Mouse (Mus musculus): ENCODE data around the gene Nlrp4c. TPM values are rescaled to one million over a fixed set of nuclear protein-coding genes. Genes with fewer than 3 reads are reported as not detected.

The Nlrp4c gene
- polyA plus RNA-seq, 1 experiment from 2014 or later: not detected

DNA sequence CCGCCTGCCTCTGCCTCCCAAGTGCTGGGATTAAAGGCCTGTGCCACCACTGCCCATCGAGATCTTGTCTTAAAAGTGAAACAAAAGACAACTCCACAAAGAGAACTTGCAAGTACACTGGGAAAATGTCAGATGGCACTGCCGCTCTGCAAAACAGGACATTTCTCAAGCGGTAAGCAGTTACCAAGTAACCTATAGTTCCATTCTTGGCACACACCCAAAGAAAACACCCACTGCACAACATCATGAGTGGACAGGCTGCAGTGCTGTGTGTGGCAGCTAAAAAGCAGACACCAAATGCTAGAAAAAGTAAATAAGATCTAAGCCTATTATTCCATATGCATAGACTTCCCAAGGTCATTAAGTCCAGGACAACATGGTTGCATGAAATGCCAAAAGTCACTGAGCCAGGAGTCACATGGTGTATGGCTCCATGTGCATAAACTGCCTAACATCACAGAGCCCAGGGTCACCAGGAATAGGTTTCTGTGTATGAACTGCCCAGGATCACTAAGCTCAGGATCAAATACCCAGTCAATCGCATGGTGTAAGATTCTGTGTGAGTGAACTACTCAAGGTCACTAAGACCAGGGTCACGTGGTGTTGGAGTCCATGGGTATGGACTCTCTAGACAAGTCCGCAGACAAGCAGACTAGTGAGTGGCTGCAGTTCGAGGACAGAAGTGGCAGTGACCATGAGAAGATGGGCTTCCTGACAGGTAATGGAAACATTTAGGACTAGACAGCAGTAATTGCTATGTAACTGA, 100.6 kb downstream of the Nlrp4c start:
- Histone ChIP-seq H3K4me3 (replicated peaks) (no peak overlapping the region), H3K27me3 (no peaks in the 10 kb centered on the region), H3K4me1 (peaks cover 21% of the 10 kb centered on the region), H3K4me2 (replicated peaks) (no peak overlapping the region), H3K27ac (replicated peaks) (0 out of 2 replicates have a peak overlapping the region, but pooled peaks have one; percentile 39), H3K9ac (no peak overlapping the region), H3K9me3 (replicated peaks) (no peaks in the 10 kb centered on the region), H3K36me3 (no peaks in the 10 kb centered on the region; the same call in 1 of the 2 replicates)
- WGBS: 87% methylated on average over 8 of the region's 8 CpGs
- ATAC-seq (ENCODE audit: insufficient number of reproducible peaks, low FRiP score, low TSS enrichment, low read depth): no peak

DNA sequence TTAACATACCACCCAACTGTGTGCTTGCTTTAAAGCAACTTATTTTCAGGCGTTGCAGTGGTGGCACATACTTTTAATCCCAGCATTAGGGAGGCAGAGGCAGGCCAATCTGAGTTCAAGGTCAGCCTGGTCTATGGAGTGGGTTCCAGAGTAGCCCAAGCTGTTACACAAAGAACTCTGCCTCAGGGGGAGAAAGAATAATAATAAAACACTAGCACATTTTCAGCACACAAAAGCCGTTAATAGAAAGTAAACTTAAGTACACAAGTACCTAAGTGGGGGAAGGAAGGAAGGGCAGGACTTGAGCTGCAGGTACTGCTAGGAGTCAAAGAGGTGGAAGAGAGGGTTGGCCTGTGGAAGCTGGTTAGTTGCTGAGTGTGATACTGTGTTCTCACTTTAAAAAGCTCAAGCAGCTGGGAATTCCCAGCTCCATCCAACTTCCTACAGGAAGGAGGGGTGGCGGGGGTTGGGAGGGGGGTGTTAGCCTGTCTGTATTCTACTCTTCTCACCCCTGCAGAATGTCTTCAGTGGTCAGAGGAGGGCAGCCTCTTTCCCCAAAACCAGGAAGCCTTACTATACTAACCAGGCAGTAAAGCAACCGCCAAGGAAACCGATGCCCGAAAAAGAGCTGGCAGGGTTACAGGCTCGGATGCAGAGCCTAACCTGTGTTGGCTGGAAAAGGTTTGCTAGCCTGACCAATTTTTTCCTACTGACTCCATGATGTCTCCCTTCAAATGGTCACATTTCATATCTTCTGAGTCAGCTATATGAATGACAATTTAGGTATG, 101.4 kb downstream of the Nlrp4c start:
- Histone ChIP-seq H3K9me3 (replicated peaks) (no peaks in the 10 kb centered on the region), H3K9ac (no peak overlapping the region), H3K36me3 (no peaks in the 10 kb centered on the region; the same call in 1 of the 2 replicates), H3K4me3 (replicated peaks) (no peak overlapping the region), H3K4me1 (peaks cover 22% of the 10 kb centered on the region), H3K27me3 (no peaks in the 10 kb centered on the region), H3K27ac (replicated peaks) (0 out of 2 replicates have a peak overlapping the region, but pooled peaks have one; percentile 39), H3K4me2 (replicated peaks) (no peak overlapping the region)
- ATAC-seq (ENCODE audit: insufficient number of reproducible peaks, low FRiP score, low TSS enrichment, low read depth): no peak
- WGBS: 84% methylated on average over 7 of the region's 7 CpGs

DNA sequence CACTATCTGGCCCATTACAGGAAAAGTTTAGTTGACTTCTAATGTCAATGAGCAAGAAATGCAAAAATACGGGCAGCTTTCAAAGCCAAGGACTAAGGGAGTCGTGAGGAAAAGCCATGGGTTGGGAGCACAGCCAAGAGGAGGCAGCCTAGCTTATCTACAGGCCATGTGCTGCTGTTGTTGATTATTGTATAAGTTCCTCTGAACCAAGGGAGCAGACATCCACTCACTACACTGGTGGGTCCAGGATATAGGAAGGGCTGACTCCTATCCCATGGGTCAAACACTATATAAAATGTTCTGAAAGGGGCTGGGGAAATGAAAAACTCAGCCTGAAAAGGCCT, 102.0 kb downstream of the Nlrp4c start:
- no peak for ATAC-seq (ENCODE audit: insufficient number of reproducible peaks, low FRiP score, low TSS enrichment, low read depth)
- Histone ChIP-seq H3K9ac (no peak overlapping the region), H3K4me1 (peaks cover 28% of the 10 kb centered on the region), H3K27ac (replicated peaks) (0 out of 2 replicates have a peak overlapping the region, but pooled peaks have one; percentile 34), H3K9me3 (replicated peaks) (no peaks in the 10 kb centered on the region), H3K27me3 (no peaks in the 10 kb centered on the region), H3K4me3 (replicated peaks) (no peak overlapping the region), H3K36me3 (no peaks in the 10 kb centered on the region), H3K4me2 (replicated peaks) (no peak overlapping the region)
- 51% methylated on average over 2 of the region's 2 CpGs for WGBS

DNA sequence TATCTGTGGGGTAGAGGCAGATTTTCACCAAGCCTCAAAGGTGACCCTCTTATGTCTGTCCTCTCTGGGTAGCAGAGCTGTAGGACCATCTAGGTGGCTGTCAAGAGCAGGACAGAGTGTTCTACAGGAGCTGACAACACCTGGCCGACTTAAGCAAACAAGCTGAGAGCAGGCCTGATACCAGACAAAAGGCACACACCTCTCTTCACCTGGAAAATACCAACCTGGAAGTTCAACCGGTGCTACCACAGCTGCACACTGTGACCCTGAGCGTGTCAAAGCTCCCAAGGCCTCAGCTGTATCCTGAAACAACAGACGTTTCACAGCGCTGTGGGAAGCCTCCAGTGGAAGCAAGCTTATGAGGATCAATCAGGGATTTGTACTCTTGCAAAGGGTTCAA, 102.7 kb downstream of the Nlrp4c start:
- Histone ChIP-seq H3K36me3 (no peaks in the 10 kb centered on the region), H3K4me2 (replicated peaks) (no peak overlapping the region), H3K4me3 (replicated peaks) (no peak overlapping the region), H3K27ac (replicated peaks) (no peak overlapping the region), H3K27me3 (no peaks in the 10 kb centered on the region), H3K9me3 (replicated peaks) (no peaks in the 10 kb centered on the region), H3K9ac (no peak overlapping the region), H3K4me1 (peaks cover 31% of the 10 kb centered on the region)
- WGBS: 73% methylated on average over 5 of the region's 5 CpGs
- ATAC-seq (ENCODE audit: insufficient number of reproducible peaks, low FRiP score, low TSS enrichment, low read depth): no peak

DNA sequence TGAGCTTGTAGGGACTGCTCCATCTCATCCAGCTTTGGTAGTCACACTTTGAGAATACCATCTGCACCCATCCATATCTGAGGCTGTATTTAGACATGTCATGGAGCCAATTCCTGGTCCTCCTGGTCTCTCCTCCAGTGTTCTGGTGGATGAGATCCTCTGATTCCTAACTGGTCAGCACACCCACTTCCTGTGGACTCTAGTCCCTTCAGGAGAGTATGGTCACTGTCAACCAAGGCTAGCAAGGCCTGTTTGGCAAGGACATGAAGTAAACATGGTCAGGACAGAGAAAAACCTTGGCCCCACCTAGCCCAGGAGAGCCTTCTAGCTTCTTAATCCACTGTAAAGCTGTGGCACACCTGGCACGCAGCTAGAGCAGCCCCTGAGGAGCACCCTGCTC, 106.3 kb downstream of the Nlrp4c start:
- Histone ChIP-seq H3K36me3 (no peaks in the 10 kb centered on the region), H3K27me3 (no peaks in the 10 kb centered on the region), H3K4me3 (replicated peaks) (no peak overlapping the region), H3K4me2 (replicated peaks) (no peak overlapping the region), H3K27ac (replicated peaks) (no peak overlapping the region), H3K9ac (no peak overlapping the region), H3K4me1 (peaks cover 31% of the 10 kb centered on the region), H3K9me3 (replicated peaks) (no peaks in the 10 kb centered on the region)
- ATAC-seq (ENCODE audit: insufficient number of reproducible peaks, low FRiP score, low TSS enrichment, low read depth): no peak
- WGBS: 83% methylated on average over 1 of the region's 1 CpGs

DNA sequence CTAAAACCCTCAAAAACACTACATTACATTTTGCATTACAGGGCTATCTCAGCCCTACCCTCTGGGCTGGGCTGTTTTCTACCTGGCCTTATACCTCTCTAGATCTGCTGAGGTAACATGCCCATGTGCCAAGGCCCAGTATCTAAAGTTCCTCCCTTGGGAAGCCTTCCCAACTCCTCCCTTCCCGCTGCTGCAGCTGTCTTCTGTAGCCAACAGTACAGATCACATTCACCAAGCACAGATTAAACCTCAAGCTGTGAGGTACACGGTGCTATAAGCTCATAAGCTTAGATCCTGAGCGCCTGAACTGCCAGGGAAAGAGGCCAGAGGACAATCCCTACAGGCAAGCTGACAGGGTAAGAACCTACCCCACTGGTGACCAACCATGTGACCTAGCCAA, 107.1 kb downstream of the Nlrp4c start:
- Histone ChIP-seq H3K9ac (no peak overlapping the region), H3K4me2 (replicated peaks) (no peak overlapping the region), H3K27me3 (no peaks in the 10 kb centered on the region), H3K36me3 (no peaks in the 10 kb centered on the region), H3K9me3 (replicated peaks) (no peaks in the 10 kb centered on the region), H3K4me1 (peaks cover 37% of the 10 kb centered on the region), H3K4me3 (replicated peaks) (no peak overlapping the region), H3K27ac (replicated peaks) (no peak overlapping the region)
- 78% methylated on average over 3 of the region's 3 CpGs for WGBS
- ATAC-seq (ENCODE audit: insufficient number of reproducible peaks, low FRiP score, low TSS enrichment, low read depth): no peak

DNA sequence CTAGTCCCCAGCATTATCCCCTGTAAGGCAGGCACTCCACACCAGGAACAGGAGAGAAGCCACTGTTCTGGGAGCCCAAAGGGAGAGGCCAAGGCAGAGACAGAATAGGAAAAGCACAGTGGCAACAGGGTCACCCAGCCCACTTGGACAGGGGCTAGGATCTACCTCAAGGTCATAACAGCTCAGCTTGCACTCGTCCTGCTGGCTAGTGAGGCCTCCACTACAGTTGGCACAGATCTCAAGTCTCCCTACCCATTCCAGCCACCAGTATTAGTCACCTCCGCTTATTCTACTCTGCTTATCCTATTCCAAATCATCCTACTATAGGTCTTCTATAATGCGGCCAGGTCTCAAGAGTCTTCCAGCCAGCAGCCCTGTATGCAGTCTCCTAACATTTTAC, 108.2 kb downstream of the Nlrp4c start:
- Histone ChIP-seq H3K36me3 (no peaks in the 10 kb centered on the region), H3K4me3 (replicated peaks) (no peak overlapping the region), H3K4me2 (replicated peaks) (no peak overlapping the region), H3K4me1 (peaks cover 34% of the 10 kb centered on the region), H3K9me3 (replicated peaks) (no peaks in the 10 kb centered on the region), H3K9ac (no peak overlapping the region), H3K27me3 (no peaks in the 10 kb centered on the region), H3K27ac (replicated peaks) (no peak overlapping the region)
- ATAC-seq (ENCODE audit: insufficient number of reproducible peaks, low FRiP score, low TSS enrichment, low read depth): no peak
- WGBS: 90% methylated on average over 3 of the region's 3 CpGs

DNA sequence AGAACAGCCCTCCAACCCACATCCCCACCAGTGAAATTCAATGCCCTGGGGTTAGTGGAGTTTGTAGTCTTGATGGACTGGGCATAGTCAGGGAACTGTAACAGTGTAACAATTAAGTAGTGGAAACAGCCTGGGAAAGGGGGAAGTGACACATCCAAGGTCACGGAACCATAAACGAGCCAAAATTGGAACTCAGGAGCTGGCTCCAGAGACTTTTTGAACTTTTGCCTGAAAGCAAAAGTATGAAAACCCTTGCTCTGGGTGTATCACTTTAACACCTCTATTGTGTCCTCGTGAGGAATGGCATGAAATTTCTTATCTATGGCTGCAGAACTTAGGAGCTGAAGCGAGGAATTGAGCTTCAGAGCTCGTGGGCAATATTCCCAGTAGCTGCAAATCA, 109.2 kb downstream of the Nlrp4c start:
- H3K9ac ChIP-seq: no peak overlapping the region
- H3K4me1 ChIP-seq: peaks cover 27% of the 10 kb centered on the region
- no peaks in the 10 kb centered on the region for H3K9me3 ChIP-seq (replicated peaks)
- ATAC-seq (ENCODE audit: insufficient number of reproducible peaks, low FRiP score, low TSS enrichment, low read depth): no peak
- peak overlapping the region; percentile 81 for H3K4me2 ChIP-seq (replicated peaks)
- no peaks in the 10 kb centered on the region for H3K36me3 ChIP-seq
- peak overlapping the region; percentile 89 for H3K4me3 ChIP-seq (replicated peaks)
- H3K27me3 ChIP-seq: no peaks in the 10 kb centered on the region
- 72% methylated on average over 5 of the region's 5 CpGs for WGBS
- peak overlapping the region; percentile 95; the same call in 1 of the 2 replicates for H3K27ac ChIP-seq (replicated peaks)

Other genes with a start within 250 kb of the Nlrp4c start
- gene Vmn1r63, start 239.7 kb upstream of the Nlrp4c start, polyA plus RNA-seq (2015; fragmentation: Nextera tagmentation; extraction: Ambion mirVana): not detected in 2 replicates
- gene Vmn1r64, start 160.6 kb upstream of the Nlrp4c start, polyA plus RNA-seq (2015; fragmentation: Nextera tagmentation; extraction: Ambion mirVana): not detected in 2 replicates
- not detected in 2 replicates for gene Vmn1r65, start 34.2 kb upstream of the Nlrp4c start, polyA plus RNA-seq (2015; fragmentation: Nextera tagmentation; extraction: Ambion mirVana)
- 26.4 and 27.2 TPM in 2 replicates for gene Zfp787, start 110.8 kb downstream of the Nlrp4c start, polyA plus RNA-seq (2015; fragmentation: Nextera tagmentation; extraction: Ambion mirVana)
- 60.3 and 61.5 TPM in 2 replicates for gene Zfp444, start 127.1 kb downstream of the Nlrp4c start, polyA plus RNA-seq (2015; fragmentation: Nextera tagmentation; extraction: Ambion mirVana)
- not detected in 2 replicates for gene Galp, start 151.9 kb downstream of the Nlrp4c start, polyA plus RNA-seq (2015; fragmentation: Nextera tagmentation; extraction: Ambion mirVana)
- not detected in 2 replicates for gene Zscan5b, start 177.1 kb downstream of the Nlrp4c start, polyA plus RNA-seq (2015; fragmentation: Nextera tagmentation; extraction: Ambion mirVana)
- not detected in 2 replicates for gene Epp13, start 207.5 kb downstream of the Nlrp4c start, polyA plus RNA-seq (2015; fragmentation: Nextera tagmentation; extraction: Ambion mirVana)
- gene Zfp667, start 241.4 kb downstream of the Nlrp4c start, polyA plus RNA-seq (2015; fragmentation: Nextera tagmentation; extraction: Ambion mirVana): 11.5 and 11.6 TPM in 2 replicates

All from embryonic facial prominence, embryonic 15.5 days (tissue).